Mouse (Mus musculus): ENCODE measurements around the gene Irgc1. TPM values are rescaled to one million over a fixed set of nuclear protein-coding genes. Genes with fewer than 3 reads are reported as not detected.
A peak's percentile ranks its signal among the peaks of the same experiment; 100 is the strongest.
"Not testable (repeated sequence)": the region's sequence is repeated elsewhere in the genome, so short reads cannot be mapped to it uniquely, and the experiment has no call there.

Gene Irgc1
- polyA plus RNA-seq (2016; fragmentation: Nextera tagmentation; extraction: Ambion mirVana), result not detected in 2 replicates

- Histone ChIP-seq H3K4me3 (no peak within 1 kb of the TSS), H3K9me3 (no peaks in the 10 kb centered on the region), H3K4me1 (no peaks in the 10 kb centered on the region), H3K27ac (no peak within 1 kb of the TSS), H3K4me2 (replicated peaks) (no peak within 1 kb of the TSS), H3K27me3 (replicated peaks) (no peaks in the 10 kb centered on the region), H3K9ac (no peak within 1 kb of the TSS), H3K36me3 (no peaks in the 10 kb centered on the region)
- ATAC-seq (ENCODE audit: low FRiP score, low read depth), result no peak
- 90% methylated on average over 9 of the region's 9 CpGs for WGBS
These were observed at the start of gene Irgc1 for GRCm38 (mm10) chr7:24451855-24452311. TSS of gene Irgc1 (minus strand) at chr7:24452297.

- H3K9me3 ChIP-seq, result 0 out of 2 replicates have a peak, but pooled peaks cover 3% of the 10 kb centered on the region
- H3K4me2 ChIP-seq (replicated peaks), result no peak overlapping the region
- no peak overlapping the region for H3K27ac ChIP-seq
- H3K36me3 ChIP-seq, result peaks cover 50% of the 10 kb centered on the region
- H3K4me3 ChIP-seq, result no peak overlapping the region
- 53% methylated on average over 21 of the region's 21 CpGs for WGBS
- H3K4me1 ChIP-seq, result peaks cover 32% of the 10 kb centered on the region
- peaks cover 11% of the 10 kb centered on the region; the same call in 1 of the 2 replicates for H3K27me3 ChIP-seq (replicated peaks)
- ATAC-seq (ENCODE audit: low FRiP score, low read depth), result no peak
- no peak overlapping the region for H3K9ac ChIP-seq
These were observed 49.4 kb upstream of the Irgc1 start for GRCm38 (mm10) chr7:24501492-24501891.

DNA sequence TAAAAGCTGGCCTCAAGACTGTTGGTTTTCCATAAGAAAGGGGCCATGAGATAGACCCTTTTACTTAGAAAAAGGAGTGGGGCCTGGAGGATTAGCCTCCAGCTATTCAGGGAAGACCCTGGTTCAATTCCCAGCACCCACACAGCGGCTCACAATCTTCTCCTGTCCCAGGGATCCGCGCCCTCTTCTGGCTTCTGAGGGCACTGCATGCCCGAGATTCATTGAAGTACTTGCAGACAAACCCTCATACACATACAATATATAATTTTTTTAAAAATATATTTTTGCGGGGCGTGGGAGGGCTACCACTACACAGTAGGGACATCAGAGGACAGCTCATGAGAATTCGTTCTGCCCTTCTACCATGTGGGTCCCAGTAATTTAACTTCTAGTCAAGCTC is 48.8 kb upstream of the Irgc1 start:
- H3K27ac ChIP-seq, result no peak overlapping the region
- H3K4me3 ChIP-seq, result no peak overlapping the region
- no peak overlapping the region for H3K9ac ChIP-seq
- 33% methylated on average over 7 of the region's 7 CpGs for WGBS
- H3K36me3 ChIP-seq, result peaks cover 50% of the 10 kb centered on the region
- H3K27me3 ChIP-seq (replicated peaks), result peaks cover 11% of the 10 kb centered on the region; the same call in 1 of the 2 replicates
- no peak for ATAC-seq (ENCODE audit: low FRiP score, low read depth)
- peaks cover 30% of the 10 kb centered on the region for H3K4me1 ChIP-seq
- no peak overlapping the region for H3K4me2 ChIP-seq (replicated peaks)
- 0 out of 2 replicates have a peak, but pooled peaks cover 3% of the 10 kb centered on the region for H3K9me3 ChIP-seq

DNA sequence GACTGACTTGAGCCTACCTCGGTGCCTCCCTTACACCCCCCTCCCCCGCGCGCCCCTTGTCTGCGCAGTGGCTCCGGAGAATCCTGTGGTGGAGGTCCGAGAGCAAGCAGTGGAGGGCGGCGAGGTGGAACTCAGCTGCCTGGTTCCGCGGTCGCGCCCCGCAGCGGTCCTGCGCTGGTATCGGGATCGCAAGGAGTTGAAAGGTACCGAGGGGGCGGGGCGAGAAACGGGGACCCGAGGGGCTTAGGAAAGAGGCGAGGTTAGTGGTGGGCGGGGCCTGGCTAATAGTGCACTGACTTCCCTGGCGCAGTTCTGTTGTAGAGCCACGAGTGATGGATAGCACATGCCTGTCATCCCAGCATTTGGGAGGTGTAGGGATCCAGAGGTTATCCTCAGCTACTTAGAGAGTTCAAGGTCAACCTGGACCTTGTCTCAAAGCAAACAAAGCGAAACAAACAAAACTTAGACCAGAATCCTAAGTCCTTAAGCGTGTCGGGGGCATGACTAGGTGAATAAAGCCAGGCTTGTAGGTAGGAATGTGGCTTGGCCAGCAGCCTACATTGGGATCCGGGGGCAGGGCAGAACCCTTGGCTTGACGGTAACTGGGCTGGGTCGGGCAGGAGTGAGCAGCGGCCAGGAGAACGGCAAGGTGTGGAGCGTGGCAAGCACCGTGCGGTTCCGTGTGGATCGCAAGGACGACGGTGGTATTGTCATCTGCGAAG is 47.9 kb upstream of the Irgc1 start:
- Histone ChIP-seq H3K27ac (no peak overlapping the region), H3K27me3 (replicated peaks) (peaks cover 11% of the 10 kb centered on the region; the same call in 1 of the 2 replicates), H3K9me3 (0 out of 2 replicates have a peak, but pooled peaks cover 3% of the 10 kb centered on the region), H3K36me3 (peaks cover 51% of the 10 kb centered on the region), H3K4me1 (peaks cover 21% of the 10 kb centered on the region), H3K4me3 (0 out of 2 replicates have a peak overlapping the region, but pooled peaks have one; percentile 7), H3K4me2 (replicated peaks) (peak overlapping the region; percentile 42), H3K9ac (no peak overlapping the region)
- no peak for ATAC-seq (ENCODE audit: low FRiP score, low read depth)
- 16% methylated on average over 43 of the region's 43 CpGs for WGBS

GRCm38 (mm10) chr7:24488303-24488702 is 36.2 kb upstream of the Irgc1 start:
- Histone ChIP-seq H3K27ac (no peak overlapping the region), H3K4me2 (replicated peaks) (no peak overlapping the region), H3K4me1 (peaks cover 45% of the 10 kb centered on the region), H3K27me3 (replicated peaks) (no peaks in the 10 kb centered on the region), H3K9ac (no peak overlapping the region), H3K4me3 (no peak overlapping the region), H3K9me3 (0 out of 2 replicates have a peak, but pooled peaks cover 3% of the 10 kb centered on the region), H3K36me3 (peaks cover 22% of the 10 kb centered on the region; the same call in 1 of the 2 replicates)
- ATAC-seq (ENCODE audit: low FRiP score, low read depth), result no peak
- WGBS, result 84% methylated on average over 8 of the region's 8 CpGs

DNA sequence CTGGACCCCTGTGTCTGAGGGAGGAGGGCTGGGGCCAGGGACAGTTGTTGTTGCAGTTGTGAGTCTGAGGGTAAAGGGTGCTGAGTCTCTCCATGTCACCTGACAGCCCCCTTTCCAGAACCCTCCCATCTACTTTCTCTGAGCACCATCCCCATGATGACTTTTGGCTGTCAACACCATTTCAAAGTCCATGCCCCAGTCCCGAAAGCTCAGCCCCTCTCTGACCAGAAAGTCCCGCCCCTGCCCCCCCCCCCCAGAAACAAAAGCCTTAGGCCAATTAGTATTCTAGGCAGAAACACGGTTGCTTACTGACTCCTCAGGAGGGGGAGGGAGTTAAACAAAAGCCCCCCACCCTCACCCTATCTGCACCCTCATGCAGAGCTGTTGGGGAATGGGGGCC is 35.3 kb upstream of the Irgc1 start:
- peaks cover 22% of the 10 kb centered on the region; the same call in 1 of the 2 replicates for H3K36me3 ChIP-seq
- peaks cover 51% of the 10 kb centered on the region for H3K4me1 ChIP-seq
- H3K27me3 ChIP-seq (replicated peaks), result no peaks in the 10 kb centered on the region
- 33% methylated on average over 3 of the region's 3 CpGs for WGBS
- peak overlapping the region; percentile 56 for H3K9ac ChIP-seq
- H3K27ac ChIP-seq, result peak overlapping the region; percentile 26; the same call in 1 of the 2 replicates
- 0 out of 2 replicates have a peak, but pooled peaks cover 3% of the 10 kb centered on the region for H3K9me3 ChIP-seq
- H3K4me3 ChIP-seq, result 0 out of 2 replicates have a peak overlapping the region, but pooled peaks have one; percentile 1
- 0 out of 2 replicates have a peak, but pooled peaks have one; percentile 3 for ATAC-seq (ENCODE audit: low FRiP score, low read depth)
- peak overlapping the region; percentile 91 for H3K4me2 ChIP-seq (replicated peaks)

GRCm38 (mm10) chr7:24486654-24487130 is 34.6 kb upstream of the Irgc1 start:
- WGBS, result 46% methylated on average over 9 of the region's 9 CpGs
- Histone ChIP-seq H3K9me3 (0 out of 2 replicates have a peak, but pooled peaks cover 3% of the 10 kb centered on the region), H3K9ac (peak overlapping the region; percentile 56), H3K4me2 (replicated peaks) (peak overlapping the region; percentile 91), H3K27me3 (replicated peaks) (no peaks in the 10 kb centered on the region), H3K4me1 (peaks cover 51% of the 10 kb centered on the region), H3K4me3 (peak overlapping the region; percentile 22), H3K36me3 (peaks cover 17% of the 10 kb centered on the region; the same call in 1 of the 2 replicates), H3K27ac (peak overlapping the region; percentile 37)
- peak; percentile 68 for ATAC-seq (ENCODE audit: low FRiP score, low read depth)

DNA sequence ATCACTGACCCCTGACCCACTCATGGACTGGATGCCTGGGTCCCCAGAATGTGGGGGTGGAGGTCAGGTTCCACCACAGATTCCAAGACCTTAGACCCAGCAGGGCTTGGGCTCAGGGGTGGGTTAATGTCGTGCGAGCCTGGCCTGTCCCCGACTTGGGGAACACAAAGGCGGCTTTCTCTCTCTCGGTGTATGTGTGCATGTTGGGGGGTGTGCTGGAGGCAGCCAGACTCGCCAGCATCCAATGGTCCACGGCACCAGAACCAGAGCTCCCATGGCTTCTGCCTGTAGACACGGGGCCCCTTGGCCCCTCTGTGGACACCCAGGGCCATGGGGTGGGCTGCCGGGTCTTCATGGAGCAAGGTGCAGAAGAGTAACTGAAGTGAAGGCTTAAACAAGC is 33.4 kb upstream of the Irgc1 start:
- 77% methylated on average over 9 of the region's 9 CpGs for WGBS
- no peak overlapping the region for H3K27ac ChIP-seq
- H3K4me2 ChIP-seq (replicated peaks), result peak overlapping the region; percentile 91
- H3K4me3 ChIP-seq, result peak overlapping the region; percentile 22; the same call in 1 of the 2 replicates
- ATAC-seq (ENCODE audit: low FRiP score, low read depth), result no peak
- peaks cover 9% of the 10 kb centered on the region; the same call in 1 of the 2 replicates for H3K36me3 ChIP-seq
- peaks cover 60% of the 10 kb centered on the region for H3K4me1 ChIP-seq
- no peaks in the 10 kb centered on the region for H3K27me3 ChIP-seq (replicated peaks)
- H3K9me3 ChIP-seq, result 0 out of 2 replicates have a peak, but pooled peaks cover 2% of the 10 kb centered on the region
- peak overlapping the region; percentile 56 for H3K9ac ChIP-seq

DNA sequence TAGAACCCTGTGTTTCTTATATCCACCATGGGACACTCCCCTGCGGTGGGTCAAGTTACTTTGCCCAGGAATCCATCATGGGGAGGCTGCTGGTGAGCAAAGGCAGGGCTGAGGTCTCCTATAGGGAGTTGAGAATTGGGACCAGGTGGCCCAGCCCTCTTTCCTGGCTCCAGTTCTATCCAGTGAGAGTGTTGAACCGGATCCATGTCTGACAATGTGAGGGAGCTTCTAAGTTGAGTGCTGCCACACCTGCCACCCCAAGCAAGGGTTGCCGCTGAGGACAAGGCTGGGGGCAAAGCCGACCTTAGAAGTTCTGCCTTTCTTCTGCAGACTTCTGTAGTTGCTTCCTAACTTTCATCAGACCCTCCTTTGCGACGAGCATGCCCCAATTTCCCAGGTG is 31.2 kb upstream of the Irgc1 start:
- Histone ChIP-seq H3K4me1 (peaks cover 63% of the 10 kb centered on the region), H3K4me2 (replicated peaks) (peak overlapping the region; percentile 91), H3K9ac (peak overlapping the region; percentile 96), H3K4me3 (peak overlapping the region; percentile 83)
- H3K27me3 ChIP-seq (replicated peaks); H3K36me3 ChIP-seq; H3K9me3 ChIP-seq; H3K27ac ChIP-seq; ATAC-seq (ENCODE audit: low FRiP score, low read depth): not testable (repeated sequence)
- WGBS, result 54% methylated on average over 6 of the region's 6 CpGs

DNA sequence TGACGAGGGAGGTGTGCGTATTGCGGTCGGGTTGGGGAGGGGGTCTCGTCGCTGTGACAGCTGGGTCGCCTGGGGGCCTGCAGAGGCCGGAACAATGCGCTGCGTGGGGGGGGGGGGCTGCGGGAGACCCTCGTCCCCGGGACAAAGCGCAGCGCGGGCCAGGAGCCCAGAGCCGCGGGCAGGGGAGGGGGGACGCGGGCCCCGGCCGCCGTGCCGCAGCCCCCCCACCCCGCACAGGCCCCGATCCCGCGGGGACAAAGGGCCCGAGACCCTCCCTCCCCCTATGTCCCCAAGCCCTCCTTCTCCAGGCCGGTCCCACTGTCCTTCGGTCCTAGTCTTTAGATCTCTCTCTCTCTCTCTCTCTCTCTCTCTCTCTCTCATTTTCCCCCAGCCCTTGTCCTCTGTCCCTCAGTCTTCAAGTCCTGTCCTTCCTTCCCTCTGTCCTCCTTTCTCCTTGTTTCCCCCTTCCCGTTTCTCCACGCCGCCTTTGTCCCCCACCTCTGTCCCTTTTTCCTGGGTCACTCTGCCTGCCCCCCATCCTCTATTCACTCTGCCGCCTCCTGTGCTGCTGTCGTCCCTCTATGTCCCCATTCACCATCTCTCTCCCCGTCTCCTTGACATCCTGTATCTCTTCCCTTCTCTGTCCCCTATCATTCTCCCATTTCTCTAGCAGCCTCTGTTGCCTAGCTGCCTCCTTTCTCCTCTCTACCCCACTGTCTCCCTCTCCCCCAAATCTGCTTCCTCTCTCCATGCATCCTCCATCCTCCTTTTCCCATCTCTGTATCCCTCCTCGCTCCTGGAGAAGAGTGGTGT is 30.3 kb upstream of the Irgc1 start:
- H3K4me3 ChIP-seq, result peak overlapping the region; percentile 83
- peaks cover 59% of the 10 kb centered on the region for H3K4me1 ChIP-seq
- H3K4me2 ChIP-seq (replicated peaks), result peak overlapping the region; percentile 91
- no peaks in the 10 kb centered on the region for H3K27me3 ChIP-seq (replicated peaks)
- H3K36me3 ChIP-seq, result no peaks in the 10 kb centered on the region
- H3K9me3 ChIP-seq, result no peaks in the 10 kb centered on the region
- peak; percentile 42 for ATAC-seq (ENCODE audit: low FRiP score, low read depth)
- H3K27ac ChIP-seq, result peak overlapping the region; percentile 53; the same call in 1 of the 2 replicates
- peak overlapping the region; percentile 96 for H3K9ac ChIP-seq
- WGBS, result 2% methylated on average over 23 of the region's 38 CpGs

DNA sequence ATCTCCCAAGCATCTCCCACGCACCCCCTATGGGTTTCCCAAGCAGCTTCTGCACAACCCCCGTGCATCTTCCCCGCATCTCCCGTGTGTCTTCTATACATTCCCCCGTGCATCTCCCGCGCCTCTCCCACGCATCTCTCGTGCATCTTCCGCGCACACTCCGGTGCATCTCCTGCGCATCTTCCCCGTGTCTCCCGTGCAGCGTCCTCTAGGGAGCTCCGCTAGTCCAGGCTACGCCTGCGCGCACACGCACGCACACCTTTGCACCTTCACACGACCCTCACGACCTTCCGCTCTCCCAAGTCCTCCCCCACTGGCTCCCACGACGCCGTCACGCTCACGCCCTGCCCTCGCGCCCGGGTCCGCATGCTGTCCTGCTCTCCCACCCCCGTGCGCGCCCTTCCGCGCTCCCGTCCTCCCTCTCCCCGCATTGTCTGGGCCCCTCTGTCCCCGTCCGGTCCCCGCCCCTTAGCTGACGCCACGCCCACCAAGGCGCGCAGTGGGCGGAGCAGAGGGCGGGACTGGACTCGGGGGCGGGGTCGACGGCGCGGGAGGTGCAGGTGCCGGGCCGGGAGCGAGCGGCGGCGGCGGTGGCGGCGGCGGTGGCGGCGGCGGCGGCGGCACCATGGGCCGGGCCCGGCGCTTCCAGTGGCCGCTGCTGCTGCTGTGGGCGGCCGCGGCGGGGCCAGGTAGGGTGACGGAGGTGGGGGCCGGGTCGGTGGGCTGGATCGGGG is 29.5 kb upstream of the Irgc1 start, which contains the start of gene Cadm4:
Gene Cadm4, plus strand, starts transcription at position 550 of the 734 bp plus-strand sequence.
- Histone ChIP-seq H3K4me3 (peak within 1 kb of the TSS; percentile 83), H3K27ac (peak within 1 kb of the TSS; percentile 53; the same call in 1 of the 2 replicates), H3K27me3 (replicated peaks) (no peaks in the 10 kb centered on the region), H3K36me3 (no peaks in the 10 kb centered on the region), H3K9me3 (no peaks in the 10 kb centered on the region), H3K4me1 (peaks cover 51% of the 10 kb centered on the region), H3K9ac (peak within 1 kb of the TSS; percentile 96), H3K4me2 (replicated peaks) (peak within 1 kb of the TSS; percentile 91)
- WGBS, result 1% methylated on average over 80 of the region's 83 CpGs
- ATAC-seq (ENCODE audit: low FRiP score, low read depth), result peak; percentile 88

Data from neural tube, embryonic 12.5 days (tissue).